Mouse (Mus musculus) cerebellum, postnatal 36 days (tissue): ENCODE results near the gene Arhgap11a.

ENCODE experiments used
- DNase-seq, 2 experiments: peaks; one replicate each; pipeline ENCODE4 v3.0.0; 2021 to 2022; ENCODE audit warnings: mixed read lengths in 2 of 2

The Arhgap11a gene

DNA sequence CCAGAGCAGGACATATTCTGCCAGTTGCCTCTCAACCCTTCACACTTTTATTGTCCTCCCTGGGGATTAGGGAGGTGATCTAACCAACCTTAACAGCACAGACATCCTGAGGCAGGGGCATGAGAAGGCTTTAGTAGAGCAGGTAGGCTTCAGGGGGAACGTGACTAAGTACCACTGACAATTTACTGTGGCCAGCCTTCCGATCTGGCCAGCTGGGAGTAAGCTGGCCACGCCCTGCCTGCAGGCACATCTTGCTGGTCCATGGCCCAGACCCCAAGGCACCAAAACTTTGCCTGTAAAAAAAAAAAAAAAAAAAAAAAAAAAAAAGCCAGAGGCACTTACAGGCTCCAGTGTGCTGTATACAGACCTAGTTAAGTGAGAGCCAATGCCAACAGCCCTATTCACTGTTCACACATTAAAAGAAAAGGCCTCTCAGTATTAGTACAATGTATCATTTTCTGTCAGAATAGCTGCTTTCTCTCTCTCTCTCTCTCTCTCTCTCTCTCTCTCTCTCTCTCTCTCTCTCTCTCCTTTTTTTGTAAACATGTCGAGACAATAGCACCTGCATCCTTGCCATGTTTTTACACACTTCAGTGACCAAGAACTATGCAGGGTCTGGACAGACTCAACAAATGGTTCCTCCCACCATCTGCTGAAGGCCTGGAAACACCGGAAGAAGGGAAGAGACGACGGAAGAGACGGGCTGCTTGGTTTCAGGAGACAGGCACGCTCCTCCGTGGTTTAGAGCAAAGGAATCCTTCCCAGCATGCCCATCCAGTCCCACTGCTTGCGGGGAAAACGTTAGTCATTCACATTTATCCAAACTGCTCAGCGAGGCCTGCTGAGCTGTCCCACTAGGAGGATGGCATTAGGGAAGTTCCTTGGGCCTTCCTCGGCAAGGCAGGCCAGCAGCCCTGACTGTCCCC lies 30.5 kb downstream of the Arhgap11a start:
- no peak for DNase-seq

DNA sequence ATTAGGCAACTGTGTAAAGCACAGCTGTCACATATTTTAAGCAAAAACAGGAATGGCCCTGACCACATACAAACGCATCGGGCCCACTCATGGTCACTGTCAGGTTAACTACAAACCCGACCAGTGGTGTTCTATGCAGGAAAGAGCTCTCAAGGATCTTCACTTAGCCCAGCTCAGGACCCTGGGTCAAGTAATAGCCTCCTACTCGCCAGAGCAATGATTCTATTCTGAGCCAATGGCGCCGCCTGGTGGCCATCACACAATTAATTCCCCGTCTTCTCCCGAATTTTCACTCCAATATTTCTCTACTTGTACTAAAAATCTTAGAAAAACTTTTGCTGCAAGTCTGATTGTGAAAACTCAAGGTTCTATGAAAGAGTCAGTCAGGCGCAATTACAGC lies 40.8 kb downstream of the Arhgap11a start:
- peak; percentile 76 for DNase-seq

DNA sequence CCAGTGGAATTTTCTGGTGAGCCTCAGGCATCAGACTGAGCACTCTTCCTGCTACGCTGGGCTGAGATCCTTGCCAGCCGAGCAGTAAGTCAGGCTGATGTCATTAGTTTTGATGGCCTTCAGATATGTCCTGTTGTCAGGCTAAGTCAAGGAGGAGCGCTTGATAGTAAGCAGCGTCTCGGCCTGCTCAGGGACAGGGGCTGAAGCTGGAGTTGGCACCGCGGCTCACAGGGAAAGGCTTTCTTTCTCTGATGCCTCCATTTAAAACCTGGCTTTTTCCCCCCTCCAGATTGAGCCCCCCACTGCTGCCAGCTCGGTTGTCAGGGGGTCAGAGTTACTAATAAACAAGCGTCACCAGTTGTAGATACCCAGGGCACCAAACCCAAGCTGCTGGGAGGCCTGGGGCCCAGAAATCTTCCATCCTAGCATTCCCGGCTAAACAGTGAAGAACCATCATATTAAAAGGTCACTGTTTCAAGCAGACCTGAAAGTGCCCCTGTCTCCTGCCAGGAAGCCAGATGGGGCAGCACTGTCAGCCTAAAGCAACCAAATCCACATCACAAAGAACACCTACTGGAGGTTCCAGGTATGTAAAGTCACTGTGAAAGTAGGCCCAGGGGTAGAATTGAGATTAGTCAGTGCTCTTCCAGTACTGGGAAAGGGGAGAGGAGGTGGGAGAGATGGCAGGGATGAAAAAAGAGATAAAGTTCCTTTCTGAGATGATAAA lies 41.4 kb downstream of the Arhgap11a start:
- DNase-seq, result peak; percentile 43 to 50

DNA sequence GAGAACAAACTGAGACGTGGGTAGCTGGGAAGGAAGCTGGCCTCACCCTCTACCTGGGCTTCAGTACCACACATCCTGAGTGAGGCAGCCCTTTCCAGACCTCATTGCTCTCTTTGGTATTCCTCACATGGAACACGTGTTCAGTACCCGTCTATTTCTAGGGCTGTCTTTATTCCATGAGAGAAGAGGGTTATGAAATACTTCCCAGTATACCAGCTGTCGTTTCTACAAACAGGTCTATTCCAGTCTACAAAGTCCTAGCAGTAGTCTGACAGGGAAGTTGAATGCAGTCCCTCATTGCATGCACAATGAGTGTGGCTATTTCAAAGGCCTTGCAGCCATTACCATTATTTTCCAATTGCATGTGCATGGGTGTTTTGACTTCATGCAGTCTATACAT lies 42.7 kb downstream of the Arhgap11a start:
- DNase-seq, result no peak

DNA sequence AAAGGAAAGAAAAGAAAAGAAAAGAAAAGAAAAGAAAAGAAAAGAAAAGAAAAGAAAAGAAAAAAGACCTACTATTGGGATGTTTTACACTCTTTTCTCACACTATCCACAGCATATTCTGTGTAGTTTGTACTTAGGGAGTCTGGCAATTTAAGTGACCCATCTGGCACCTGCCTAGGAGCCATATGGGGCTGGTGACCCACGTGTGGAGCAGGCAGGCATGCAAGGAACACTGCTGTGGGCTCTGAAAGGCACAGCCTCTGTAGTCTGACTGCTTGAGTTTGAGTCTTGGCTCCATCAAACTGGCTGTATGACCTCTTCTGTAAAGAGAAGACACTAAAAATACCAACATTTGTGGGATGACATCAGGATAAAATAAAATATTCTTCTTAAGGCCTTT lies 44.7 kb downstream of the Arhgap11a start:
- DNase-seq, result peak; percentile 66 to 67

DNA sequence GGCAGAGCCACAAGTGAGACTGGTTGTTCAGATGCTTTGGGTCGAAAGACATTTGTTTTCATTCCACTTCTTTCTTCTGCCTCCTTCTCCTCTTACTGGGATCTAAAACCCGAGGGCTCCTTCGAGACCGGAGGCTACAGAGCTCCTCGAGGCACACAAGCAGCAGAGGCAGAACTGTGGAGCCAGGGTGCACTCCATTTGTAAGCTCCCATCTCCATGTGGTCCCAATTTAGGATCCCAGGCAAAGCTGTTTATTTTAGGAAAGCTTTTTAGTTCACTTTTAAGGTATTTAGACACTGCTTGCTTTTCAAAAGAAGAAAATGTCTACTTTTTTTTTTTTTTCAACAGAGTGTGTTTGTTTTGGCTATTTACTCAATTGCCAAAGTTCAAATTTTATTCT lies 47.6 kb downstream of the Arhgap11a start:
- no peak for DNase-seq

DNA sequence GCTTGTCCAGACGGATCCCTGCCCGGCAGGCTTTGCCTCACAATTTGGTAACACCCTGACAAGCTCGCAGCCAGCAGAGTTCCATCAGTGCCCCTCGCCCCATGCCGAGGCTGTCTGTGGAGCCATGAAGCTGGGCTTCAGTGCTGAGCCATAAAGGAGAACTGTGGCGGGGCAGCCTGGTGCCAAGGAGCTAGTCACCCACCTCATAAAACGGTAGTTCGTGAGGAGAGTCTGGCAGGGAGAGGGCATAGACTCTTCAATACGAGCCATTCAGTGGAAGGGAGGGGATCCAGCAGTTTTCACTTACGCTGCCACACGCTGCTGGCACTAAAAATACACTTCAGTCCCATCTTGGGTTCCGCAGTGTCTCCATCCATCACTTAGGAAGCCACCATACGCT lies 49.9 kb downstream of the Arhgap11a start:
- DNase-seq, result no peak

DNA sequence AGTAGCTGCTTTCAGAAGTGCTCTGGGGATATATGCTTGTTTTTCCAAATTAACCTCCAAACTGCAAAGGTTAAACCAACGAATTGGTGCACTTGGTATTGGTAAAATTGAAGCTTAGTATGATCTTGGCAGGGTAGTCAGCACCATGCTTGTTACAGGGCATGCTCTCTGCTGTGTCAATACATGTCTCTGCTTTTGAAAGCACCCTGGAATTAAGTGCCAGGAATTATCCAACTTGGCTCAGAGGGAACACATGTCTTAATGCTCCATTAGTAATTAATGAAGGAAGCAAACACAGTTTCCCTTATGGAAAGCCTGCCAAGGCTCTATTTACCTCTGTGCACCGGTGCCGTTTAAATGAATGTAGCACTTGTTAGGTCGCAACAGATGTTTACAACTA lies 53.3 kb downstream of the Arhgap11a start:
- no peak for DNase-seq

DNA sequence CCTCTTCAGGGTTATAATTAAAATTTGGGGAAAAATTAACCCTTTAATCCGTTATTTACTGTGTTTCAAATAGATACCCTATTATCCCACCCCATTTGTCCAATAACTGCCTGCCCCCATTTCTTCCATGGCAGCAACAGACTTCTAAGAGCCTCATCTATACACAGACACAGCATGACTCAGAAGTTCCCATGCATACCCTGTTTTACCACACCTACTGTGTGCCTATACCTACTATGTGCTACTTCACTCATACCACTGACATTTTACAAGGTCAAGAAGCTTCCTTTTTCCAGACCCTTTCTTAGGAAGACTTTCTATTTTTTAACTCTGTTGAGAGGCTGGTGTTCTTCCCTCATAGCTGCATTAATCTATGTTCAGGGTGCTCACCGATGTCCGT lies 54.9 kb downstream of the Arhgap11a start:
- no peak for DNase-seq

DNA sequence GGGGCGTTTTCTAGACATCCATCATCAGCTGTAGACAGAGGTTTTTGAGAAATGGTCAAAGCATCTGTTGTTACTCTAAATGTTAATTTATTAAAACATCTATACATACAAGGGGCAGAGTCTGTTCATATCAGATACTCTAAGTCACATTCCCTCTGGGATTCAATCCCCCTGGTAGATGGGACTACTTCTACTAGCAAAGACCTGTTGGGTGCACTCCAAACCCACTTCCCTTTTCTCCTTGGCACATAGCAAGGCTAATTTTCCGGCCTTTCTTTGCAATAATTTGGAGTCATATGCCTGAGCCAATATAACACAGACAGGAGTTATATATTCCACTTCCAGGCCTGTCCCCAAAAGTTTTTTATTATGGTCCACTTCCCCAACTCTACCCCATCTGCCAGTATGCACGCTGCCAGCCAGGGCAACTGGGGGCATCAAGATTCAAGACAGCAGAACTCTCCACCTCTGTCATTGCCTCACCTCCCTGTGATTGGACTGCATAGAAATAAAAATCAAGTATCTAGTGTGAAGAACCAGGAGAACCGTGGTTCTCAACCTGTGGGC lies 59.6 kb downstream of the Arhgap11a start:
- DNase-seq, result no peak

DNA sequence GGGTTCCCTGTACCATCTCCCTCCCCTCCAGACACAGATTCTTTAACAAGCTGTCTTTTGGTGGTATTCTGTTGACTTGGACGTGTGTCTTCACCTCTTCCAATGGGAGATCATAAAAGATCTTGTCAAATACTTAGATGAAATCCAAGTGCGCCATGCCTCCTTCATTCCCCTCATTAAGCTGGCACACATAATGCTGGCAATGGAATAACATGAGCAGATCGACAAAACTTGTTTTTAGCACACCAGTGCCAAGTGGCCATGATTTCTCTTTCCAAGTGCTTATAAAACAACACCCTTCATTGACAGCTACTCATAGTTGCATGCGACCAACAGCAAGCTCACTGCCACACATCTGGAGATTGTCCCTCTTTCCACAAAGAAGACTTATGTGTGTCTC lies 60.6 kb downstream of the Arhgap11a start:
- no peak for DNase-seq

DNA sequence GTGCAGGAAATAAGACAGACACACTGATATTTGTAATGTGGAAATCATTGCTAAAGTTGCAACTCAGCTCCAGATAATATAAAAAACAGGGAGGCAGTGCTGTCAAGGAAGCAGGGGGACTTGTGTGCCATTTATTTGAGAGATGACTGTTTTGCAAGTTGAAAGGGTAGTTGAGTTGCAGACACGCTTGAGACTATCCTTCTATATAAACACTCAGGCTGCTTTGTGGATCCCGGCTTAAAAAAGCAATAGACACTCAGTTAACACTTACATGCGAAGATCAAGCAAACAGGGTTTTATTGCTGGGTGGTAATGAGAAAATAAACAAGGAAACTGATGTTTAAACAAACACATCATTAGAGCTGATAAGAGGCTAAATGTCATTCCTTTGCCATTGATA lies 63.6 kb downstream of the Arhgap11a start:
- no peak for DNase-seq

DNA sequence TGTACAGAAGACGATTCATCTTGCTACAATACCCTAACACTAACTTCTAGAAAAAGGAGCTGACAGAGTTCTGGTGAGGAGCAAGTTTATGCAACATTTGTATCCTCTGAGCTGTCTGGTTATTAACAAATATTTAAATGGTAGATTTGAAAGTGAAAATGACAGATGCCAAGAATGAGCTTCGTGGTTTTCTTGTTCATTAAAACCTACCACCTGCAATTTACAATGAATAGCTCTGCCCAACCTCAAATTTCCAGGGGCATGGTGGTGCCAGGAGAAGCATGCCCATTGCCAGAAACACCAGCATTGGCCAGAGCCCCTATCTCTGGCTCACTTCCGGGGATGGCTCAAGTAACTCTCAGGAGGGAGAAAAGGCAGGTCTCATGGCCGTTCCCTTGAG lies 66.9 kb downstream of the Arhgap11a start:
- DNase-seq, result no peak
